Mouse (Mus musculus): ENCODE measurements around the gene Gm13023.
"Not testable (repeated sequence)": the region's sequence is repeated elsewhere in the genome, so short reads cannot be mapped to it uniquely, and the experiment has no call there.

Gm13023 gene

DNA sequence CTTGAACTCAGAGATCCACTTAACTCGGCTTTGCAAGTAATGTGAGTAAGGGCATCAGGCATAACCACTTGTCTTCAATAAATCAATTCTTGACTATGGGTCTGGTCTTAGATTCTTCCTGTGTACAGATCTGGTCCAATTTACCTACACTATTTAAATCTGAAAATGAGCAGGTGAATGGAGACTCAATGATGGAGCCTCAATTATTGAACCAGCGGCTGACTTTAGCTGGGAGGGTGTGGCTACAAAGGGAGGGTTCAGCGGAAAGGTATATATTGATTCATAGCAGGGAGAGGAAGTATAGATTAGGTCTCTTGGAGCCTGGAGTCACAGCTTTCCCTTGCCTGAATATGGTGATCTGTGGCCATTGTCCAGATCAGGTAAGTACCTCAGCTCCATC is at the start of gene Gm13023:
TSS of gene Gm13023 (plus strand) at position 301 of the 400 bp plus-strand sequence.
- CTCF ChIA-PET, result not testable (repeated sequence)

DNA sequence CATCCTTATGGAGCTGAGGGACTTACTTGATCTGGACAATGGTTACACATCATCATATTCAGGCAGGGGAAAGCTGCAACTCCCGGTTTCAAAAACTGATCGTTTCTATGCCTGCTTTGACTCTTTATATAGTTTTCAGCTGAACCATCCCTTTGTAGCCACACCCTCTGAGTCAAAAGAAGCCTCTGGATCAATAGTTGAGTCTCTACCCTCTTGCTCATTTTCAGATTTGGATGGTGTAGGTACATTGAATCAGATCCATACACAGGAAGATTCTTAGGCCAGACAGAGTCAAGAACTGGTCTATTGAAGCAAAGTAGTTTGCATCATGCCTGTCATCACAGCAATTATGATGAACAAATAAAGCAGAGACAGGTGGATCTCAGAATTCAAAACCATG is 26.8 kb downstream of the Gm13023 start, which contains the start of gene Gm13084:
TSS of gene Gm13084 (minus strand) at position 101 of the 400 bp plus-strand sequence.
- CTCF ChIA-PET, result no interaction called here
